Mouse (Mus musculus): ENCODE results near the gene Gm20431. TPM values are rescaled to one million over a fixed set of nuclear protein-coding genes. Genes with fewer than 3 reads are reported as not detected.

Gm20431 gene
- total RNA-seq, 2 experiments from 2014 or later: 36.8 to 45.2 TPM

DNA sequence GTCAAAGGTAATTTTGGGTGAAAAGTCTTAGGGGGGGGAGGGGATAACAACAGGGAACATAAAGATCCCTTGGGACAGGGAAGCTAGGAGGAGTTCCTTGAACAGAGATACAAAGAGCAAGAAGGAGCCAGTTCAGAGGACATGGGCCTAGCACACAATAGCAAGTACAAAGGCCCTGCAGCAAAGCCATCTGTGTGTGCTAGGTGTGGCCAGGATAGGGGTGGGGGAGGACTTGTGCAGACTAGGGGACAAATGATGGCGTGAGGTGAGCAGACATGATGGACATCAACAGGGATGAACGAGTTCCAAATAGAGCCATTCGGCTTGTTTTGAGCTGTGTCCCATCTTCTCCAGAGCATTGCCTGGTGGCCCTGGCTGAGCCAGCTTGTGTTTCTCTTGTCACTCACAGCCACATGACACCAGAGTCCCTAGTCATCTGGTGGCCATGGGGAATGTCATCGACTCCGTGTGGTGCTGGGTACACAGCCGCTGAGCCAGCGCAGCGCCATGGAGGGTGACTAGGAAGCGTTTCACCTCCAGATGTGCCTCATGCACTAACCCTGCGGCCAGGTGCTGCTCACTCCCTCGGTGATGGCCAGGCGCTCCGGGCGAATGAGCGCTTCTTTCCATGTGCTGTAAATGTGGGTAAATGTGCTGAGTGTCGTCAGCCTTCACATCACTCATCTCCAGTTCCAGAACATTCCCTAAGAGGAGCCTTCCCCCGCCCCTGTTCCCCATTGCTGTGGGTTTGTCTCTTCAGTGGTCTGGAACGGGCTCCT, 89.7 kb downstream of the Gm20431 start:
- no peak for DNase-seq (ENCODE audit: low spot score in 2 of 2)

DNA sequence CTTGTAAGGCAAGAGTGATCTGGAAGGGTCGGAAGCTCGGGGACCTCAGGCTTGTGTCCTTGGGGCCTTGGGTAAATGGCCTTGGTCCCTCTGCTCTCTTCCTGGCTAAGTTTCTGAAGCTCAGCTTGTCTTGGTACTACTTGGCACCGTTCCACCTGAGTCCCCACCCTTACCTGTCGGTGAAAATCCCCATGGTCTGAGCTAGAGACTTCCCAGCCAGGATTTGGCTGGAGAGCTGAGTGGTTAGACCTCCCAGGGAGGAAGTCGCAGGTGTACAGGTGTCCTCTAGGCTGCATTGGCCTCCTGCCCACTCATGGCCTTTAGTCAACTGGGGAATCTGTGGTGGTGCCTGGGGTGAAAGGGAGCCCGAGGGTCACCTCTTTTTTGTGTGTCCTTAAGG, 90.5 kb downstream of the Gm20431 start:
- no peak for DNase-seq (ENCODE audit: low spot score in 2 of 2)

DNA sequence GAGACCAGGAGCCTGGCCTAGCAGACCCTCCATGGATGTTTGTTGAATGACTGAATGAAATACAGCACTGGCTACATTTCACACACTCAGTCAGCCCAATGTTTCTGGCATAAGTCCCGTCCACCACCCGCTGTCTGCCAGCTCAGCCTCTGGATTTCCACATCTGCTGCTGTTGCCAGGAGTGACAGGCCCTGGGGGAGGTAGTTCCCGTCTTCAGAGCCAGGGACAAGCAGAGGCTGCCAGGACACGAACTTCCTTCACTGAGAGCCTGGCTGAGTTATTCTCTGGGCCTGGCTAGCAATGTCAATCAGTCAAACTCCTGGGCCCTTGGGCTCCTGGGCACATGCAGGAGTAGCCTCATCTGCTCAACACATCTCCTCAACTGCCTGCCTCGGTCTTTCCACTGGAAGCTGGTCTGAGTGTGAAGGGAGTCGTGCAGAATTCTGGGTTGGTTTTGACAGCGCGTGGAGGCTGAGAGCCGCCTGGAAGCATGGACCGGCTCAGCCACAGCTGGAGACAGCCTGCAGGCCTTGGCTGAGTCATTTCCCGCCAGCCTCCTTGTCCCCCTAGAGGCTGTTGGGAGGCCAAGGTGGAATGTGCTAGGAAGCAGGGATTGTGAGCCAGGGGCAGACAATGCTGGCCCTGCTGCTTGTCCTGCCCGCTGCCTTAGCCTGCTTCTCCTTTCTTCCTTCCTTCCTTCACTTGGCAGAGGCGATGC, 91.2 kb downstream of the Gm20431 start:
- DNase-seq (ENCODE audit: low spot score in 2 of 2): peak; percentile 51 to 56

DNA sequence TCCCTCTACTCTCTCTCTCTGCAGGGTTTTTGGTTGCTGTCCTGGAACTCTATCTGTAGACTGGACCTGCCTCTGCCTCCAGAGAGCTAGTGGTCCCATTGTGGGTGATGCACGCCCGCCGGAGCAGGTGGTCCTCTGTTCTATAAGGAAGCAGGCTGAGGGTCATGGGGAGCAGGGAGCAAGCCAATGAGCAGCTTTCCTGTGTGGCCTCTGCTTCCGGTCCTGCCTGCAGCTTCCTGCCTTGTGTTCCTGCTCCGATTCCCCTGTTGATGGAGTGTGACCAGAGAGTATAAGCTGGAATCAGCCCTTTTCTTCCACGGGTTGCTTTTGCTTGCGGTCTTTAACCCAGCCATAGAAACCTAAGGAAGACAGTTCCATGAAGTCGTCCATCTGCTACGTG, 93.2 kb downstream of the Gm20431 start:
- DNase-seq (ENCODE audit: low spot score in 2 of 2): no peak

DNA sequence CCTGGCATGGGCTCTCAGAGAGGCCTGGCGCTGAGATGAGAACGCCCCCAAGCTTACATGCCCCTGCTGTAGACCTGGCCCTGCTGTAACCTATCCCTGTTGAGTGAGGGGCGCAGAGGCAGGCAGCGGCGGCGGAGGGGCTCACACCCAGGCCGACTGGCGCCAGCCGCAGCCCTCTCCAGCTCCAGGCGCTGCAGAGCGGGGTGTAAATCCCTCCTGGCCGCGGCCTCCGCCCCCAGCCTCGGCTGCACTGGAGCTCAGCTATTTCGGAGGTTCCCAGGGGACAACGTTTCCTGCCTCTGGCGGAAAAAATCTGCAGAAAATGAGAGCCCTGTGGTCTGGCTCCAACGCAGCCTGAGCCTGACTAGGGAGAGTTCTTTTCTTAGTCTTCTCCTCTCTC, 95.6 kb downstream of the Gm20431 start:
- no peak for DNase-seq (ENCODE audit: low spot score in 2 of 2)

DNA sequence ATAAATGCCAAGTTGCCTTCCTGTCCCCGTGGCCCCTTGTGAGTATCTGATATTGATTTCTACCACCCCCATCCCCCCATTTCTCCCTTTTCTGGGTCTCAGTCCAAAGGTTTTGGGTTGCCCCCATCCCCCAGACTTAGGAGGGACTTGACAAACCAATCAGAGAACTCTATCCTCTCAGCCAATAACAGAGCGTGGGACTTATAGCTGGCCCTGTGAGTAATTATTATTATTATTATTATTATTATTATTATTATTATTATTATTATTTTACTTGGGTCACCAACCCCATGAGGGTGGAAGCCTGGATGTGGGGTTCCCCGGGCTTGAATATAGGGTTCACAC, 96.0 kb downstream of the Gm20431 start:
- no peak for DNase-seq (ENCODE audit: low spot score in 2 of 2)

DNA sequence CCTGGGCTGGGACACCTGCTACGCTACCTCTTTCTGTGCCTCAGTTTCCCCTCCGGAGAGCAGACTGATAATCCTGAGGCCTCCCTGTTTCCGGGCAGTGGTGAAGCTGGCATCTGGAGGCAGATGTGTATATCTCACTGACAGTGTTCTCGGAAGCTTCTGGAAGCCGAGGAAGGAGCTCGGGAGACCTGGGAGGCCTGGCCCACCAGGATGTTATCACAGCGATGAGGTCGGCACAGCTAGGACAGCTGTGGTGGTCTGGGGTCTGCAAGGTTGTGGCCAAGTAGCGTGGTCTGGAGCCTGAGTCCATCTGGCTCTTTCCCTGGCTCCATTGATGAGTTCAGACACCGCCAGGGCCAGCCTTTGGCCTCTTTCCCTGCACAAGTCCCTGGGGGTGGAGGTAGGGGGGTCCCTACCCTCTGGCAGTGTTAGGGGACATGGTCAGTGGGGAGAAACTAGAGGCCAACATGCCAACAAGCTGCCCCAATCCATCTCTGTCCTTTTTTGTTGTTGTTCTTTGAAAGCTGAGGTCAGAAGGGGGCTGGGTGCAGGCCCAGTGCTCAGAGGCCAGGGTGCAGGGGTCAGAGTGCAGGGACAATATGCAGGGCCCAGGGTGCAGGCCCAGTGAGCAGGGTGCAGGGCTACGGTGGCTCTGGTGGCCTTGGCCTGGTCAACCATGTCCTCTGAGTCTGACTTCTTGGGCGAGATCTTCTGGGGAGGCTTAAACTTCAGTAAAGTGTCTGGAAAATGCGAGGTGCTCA, 96.6 kb downstream of the Gm20431 start:
- DNase-seq (ENCODE audit: low spot score in 2 of 2): no peak

DNA sequence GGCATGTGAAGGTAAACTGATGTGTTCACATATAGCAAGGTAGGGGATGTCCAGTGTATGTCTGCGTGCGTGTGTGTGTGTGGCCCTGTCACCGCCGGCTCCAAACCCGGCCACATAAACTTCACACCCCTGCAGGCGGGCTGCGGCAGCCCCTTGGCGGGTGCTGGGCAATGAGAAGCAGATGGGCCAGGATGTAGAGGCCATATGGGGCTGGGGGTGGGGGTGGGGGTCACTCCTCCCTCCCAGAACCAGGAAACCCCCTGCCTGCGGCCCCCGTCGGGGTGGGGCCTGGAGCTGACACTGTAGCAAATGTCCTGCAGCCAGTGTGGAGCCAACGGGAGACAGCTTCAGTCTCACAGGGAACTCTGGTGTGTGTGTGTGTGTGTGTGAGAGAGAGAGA, 97.6 kb downstream of the Gm20431 start:
- no peak for DNase-seq (ENCODE audit: low spot score in 2 of 2)

DNA sequence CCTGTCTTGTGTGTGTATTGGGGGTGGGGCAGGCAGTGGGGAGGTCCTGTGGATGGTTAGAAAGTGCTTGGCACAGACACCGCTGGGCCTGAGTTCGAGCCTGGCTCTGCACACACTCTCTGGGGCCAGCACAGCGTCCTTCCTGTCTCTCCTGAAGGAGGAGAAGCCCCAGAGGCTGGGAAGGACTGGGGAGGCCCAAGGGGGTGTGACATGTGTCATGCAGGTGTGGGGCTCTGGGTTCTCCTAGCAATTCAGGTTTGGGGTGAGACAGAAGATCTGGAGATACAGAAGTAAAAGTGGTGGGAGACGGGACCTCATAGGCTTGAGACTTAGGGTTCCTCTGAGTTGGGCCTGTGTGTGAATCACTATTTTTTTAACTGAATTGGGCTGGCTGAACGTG, 98.3 kb downstream of the Gm20431 start:
- DNase-seq (ENCODE audit: low spot score in 2 of 2): no peak

DNA sequence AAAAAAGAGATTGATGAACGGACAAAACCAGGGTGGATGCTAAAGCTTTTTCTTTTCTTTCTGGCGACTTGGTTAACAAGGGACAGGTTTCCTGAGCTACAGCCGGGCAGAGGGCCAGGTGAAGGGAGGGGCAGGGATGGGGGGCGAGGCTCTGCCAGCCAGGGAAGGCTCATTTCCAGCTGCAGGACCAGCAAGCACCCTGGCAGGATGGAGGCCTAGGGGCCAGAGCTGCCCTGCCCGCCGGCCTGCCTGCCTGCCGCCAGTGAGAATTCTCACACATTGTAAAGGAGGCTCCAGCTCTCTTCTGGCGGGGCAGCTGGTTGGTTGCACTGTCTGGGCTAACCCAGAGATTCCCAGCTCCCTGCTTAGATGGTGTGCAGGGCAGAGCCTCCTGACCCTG, 99.2 kb downstream of the Gm20431 start:
- peak in 1 of 2 experiments; percentile 45 for DNase-seq (ENCODE audit: low spot score in 2 of 2)

DNA sequence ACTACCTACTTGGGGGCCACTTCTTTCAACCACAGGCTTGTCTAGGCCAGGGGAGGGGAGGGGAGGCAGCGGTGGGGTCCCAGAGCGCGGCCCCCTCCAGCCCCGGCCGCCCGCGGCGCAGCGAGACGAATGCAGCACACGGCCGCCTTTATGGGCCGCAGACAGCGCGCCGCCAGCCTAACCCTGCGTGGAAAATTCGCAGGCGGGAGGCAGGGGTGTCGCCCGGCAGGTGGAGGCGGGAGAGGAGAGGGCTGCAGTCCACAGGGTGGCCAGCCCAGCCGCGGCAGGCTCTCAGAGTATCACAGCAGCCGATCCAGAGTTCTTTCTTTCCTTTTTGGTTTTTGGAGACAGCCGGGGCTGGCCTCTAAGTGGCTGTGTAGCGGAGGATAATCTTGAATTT, 101.9 kb downstream of the Gm20431 start:
- no peak for DNase-seq (ENCODE audit: low spot score in 2 of 2)

Small RNAs within 50 kb of the gene (microRNA-seq; reads per million reads assigned to microRNA genes)
- gene Gm22355: 0 reads per million in 2 experiments

Other genes with a start within 250 kb of the Gm20431 start
- gene Slc9a8, start 239.8 kb downstream of the Gm20431 start, total RNA-seq (2021): 10 to 100 TPM; 33.6 to 35.0 TPM
- 10 to 100 TPM; 31.1 to 34.1 TPM for gene Rnf114, start 168.9 kb downstream of the Gm20431 start, total RNA-seq (2021)
- 10 to 100 TPM; 64.6 to 65.1 TPM for gene Spata2, start 168.6 kb downstream of the Gm20431 start, total RNA-seq (2021)
- 1 to 10 TPM; 1.5 to 1.7 TPM for gene Snai1, start 123.3 kb downstream of the Gm20431 start, total RNA-seq (2021)
- 100 to 1,000 TPM; 236 to 257 TPM for gene Ube2v1, start 29.4 kb downstream of the Gm20431 start, total RNA-seq (2021)
- 10 to 100 TPM; 12.2 to 13.6 TPM for gene Cebpb, start 27.4 kb upstream of the Gm20431 start, total RNA-seq (2021)
- gene Tmem189, start 28.3 kb upstream of the Gm20431 start, total RNA-seq (2021): 10 to 100 TPM; 55.6 to 55.9 TPM

Measured in layer of hippocampus, postnatal 10 days (tissue).